9 mouse cellular contexts compared by ENCODE assay signal in genomic region chr11:118792163-118792915, GRCm38 (mm10).
A peak's percentile ranks its signal among the peaks of the same experiment; 100 is the strongest.
DNase-seq lines count a peak whose midpoint lies in the region; ATAC-seq lines count a peak whose summit lies in the region.
"Had no signal": no experiment of that assay in that cellular context is flagged by ENCODE, and none has a peak within 500 bp of the region (broad histone marks: within the 10 kb centered on the region; RNA-seq: fewer than 3 reads in every experiment).

No protein-coding gene starts in this region.

- DNase-seq in layer of hippocampus, adult 9-10 months (ENCODE audit: low spot score), result peak; percentile 40
- no peak for DNase-seq in heart, postnatal 36 days
- DNase-seq in urinary bladder, postnatal 4 days (ENCODE audit: low spot score in 2 of 2), result no peak
- no peak for DNase-seq in ovary, postnatal 36 days (ENCODE audit: low spot score)

- H3K27ac ChIP-seq in embryonic facial prominence, embryonic 12.5 days, result 0 out of 2 replicates have a peak overlapping the region, but pooled peaks have one; percentile 13
- H3K27ac ChIP-seq in forebrain, embryonic 13.5 days, result peak overlapping the region; percentile 99
- peak overlapping the region; percentile 98 for H3K27ac ChIP-seq in neural tube, embryonic 13.5 days (replicated peaks)
- H3K27ac ChIP-seq: macrophage had no signal

- WGBS in embryonic facial prominence, embryonic 12.5 days, result 81% methylated on average over 9 of the region's 9 CpGs
- WGBS in forebrain, embryonic 13.5 days, result 70% methylated on average over 9 of the region's 9 CpGs
- 50% methylated on average over 9 of the region's 9 CpGs for WGBS in neural tube, embryonic 13.5 days

- no peak overlapping the region for H3K9ac ChIP-seq in embryonic facial prominence, embryonic 12.5 days
- peak overlapping the region; percentile 56 for H3K9ac ChIP-seq in forebrain, embryonic 13.5 days
- peak overlapping the region; percentile 66 for H3K9ac ChIP-seq in neural tube, embryonic 13.5 days

- H3K27me3 ChIP-seq in embryonic facial prominence, embryonic 12.5 days, result no peaks in the 10 kb centered on the region
- no peaks in the 10 kb centered on the region for H3K27me3 ChIP-seq in forebrain, embryonic 13.5 days
- H3K27me3 ChIP-seq in neural tube, embryonic 13.5 days, result no peaks in the 10 kb centered on the region
- H3K27me3 ChIP-seq: Patski had no signal

- H3K4me1 ChIP-seq in embryonic facial prominence, embryonic 12.5 days, result peaks cover 29% of the 10 kb centered on the region
- H3K4me1 ChIP-seq in forebrain, embryonic 13.5 days, result peaks cover 47% of the 10 kb centered on the region
- H3K4me1 ChIP-seq in neural tube, embryonic 13.5 days (replicated peaks), result peaks cover 57% of the 10 kb centered on the region

- intact Hi-C loops in heart, postnatal 36 days (cut with DNase I), result no loop called here

- no peaks in the 10 kb centered on the region for H3K9me3 ChIP-seq in embryonic facial prominence, embryonic 12.5 days
- peaks cover 5% of the 10 kb centered on the region for H3K9me3 ChIP-seq in forebrain, embryonic 13.5 days (replicated peaks)
- 0 out of 2 replicates have a peak, but pooled peaks cover 6% of the 10 kb centered on the region for H3K9me3 ChIP-seq in neural tube, embryonic 13.5 days

- no peak for ATAC-seq in embryonic facial prominence, embryonic 12.5 days (ENCODE audit: insufficient number of reproducible peaks, insufficient read depth, low FRiP score, low TSS enrichment)
- ATAC-seq in forebrain, embryonic 13.5 days, result 0 out of 2 replicates have a peak, but pooled peaks have one; percentile 6
- ATAC-seq in neural tube, embryonic 13.5 days (ENCODE audit: low read depth), result peak; percentile 16; the same call in 1 of the 2 replicates
- ATAC-seq: Patski had no signal

- no peaks in the 10 kb centered on the region for H3K36me3 ChIP-seq in embryonic facial prominence, embryonic 12.5 days
- no peaks in the 10 kb centered on the region for H3K36me3 ChIP-seq in forebrain, embryonic 13.5 days (ENCODE audit: poor library complexity, severe bottlenecking)
- H3K36me3 ChIP-seq in neural tube, embryonic 13.5 days, result no peaks in the 10 kb centered on the region

- H3K4me2 ChIP-seq in embryonic facial prominence, embryonic 12.5 days (replicated peaks), result no peak overlapping the region
- H3K4me2 ChIP-seq in forebrain, embryonic 13.5 days, result peak overlapping the region; percentile 33
- H3K4me2 ChIP-seq in neural tube, embryonic 13.5 days, result peak overlapping the region; percentile 28

- no peak overlapping the region for H3K4me3 ChIP-seq in embryonic facial prominence, embryonic 12.5 days
- no peak overlapping the region for H3K4me3 ChIP-seq in forebrain, embryonic 13.5 days
- H3K4me3 ChIP-seq in neural tube, embryonic 13.5 days, result no peak overlapping the region

Comparison
In these comparisons a context has a peak if more than half of its experiments do, and no peak if none do; other contexts are left out.
1. H3K27ac ChIP-seq: peak in every context shown above with its lines; median percentile 99 in forebrain, embryonic 13.5 days; 98 in neural tube, embryonic 13.5 days; 13 in embryonic facial prominence, embryonic 12.5 days.